Mouse (Mus musculus): ENCODE measurements around the gene Vmn1r21. TPM values are rescaled to one million over a fixed set of nuclear protein-coding genes. Genes with fewer than 3 reads are reported as not detected.
"Not testable (repeated sequence)": the region's sequence is repeated elsewhere in the genome, so short reads cannot be mapped to it uniquely, and the experiment has no call there.

Vmn1r21 gene
- not detected in 2 replicates for polyA plus RNA-seq (2015; fragmentation: Nextera tagmentation; extraction: Ambion mirVana)

- no peak for DNase-seq (ENCODE audit: low spot score)
These were observed at the start of gene Vmn1r21 for GRCm38 (mm10) chr6:57850286-57850685. Gene Vmn1r21 (minus strand): TSS chr6:57850343.

- DNase-seq (ENCODE audit: low spot score), result peak; percentile 28
These were observed 9.2 kb upstream of the Vmn1r21 start for GRCm38 (mm10) chr6:57859043-57860042.

GRCm38 (mm10) chr6:57851177-57851576 is 1.0 kb upstream of the Vmn1r21 start:
- DNase-seq (ENCODE audit: low spot score), result not testable (repeated sequence)

GRCm38 (mm10) chr6:57839693-57840408 is 10.3 kb downstream of the Vmn1r21 start:
- DNase-seq (ENCODE audit: low spot score), result no peak

- no peak for DNase-seq (ENCODE audit: low spot score)
These were observed 24.9 kb downstream of the Vmn1r21 start for GRCm38 (mm10) chr6:57825259-57825715.

- peak; percentile 78 for DNase-seq (ENCODE audit: low spot score)
These were observed 25.5 kb downstream of the Vmn1r21 start, which contains the start of gene Vopp1 for GRCm38 (mm10) chr6:57824422-57825258. Gene Vopp1 (minus strand): TSS chr6:57825159.

GRCm38 (mm10) chr6:57823461-57823860 is 26.7 kb downstream of the Vmn1r21 start:
- DNase-seq (ENCODE audit: low spot score), result no peak

GRCm38 (mm10) chr6:57822648-57823410 is 27.3 kb downstream of the Vmn1r21 start:
- no peak for DNase-seq (ENCODE audit: low spot score)

GRCm38 (mm10) chr6:57814436-57814940 is 35.7 kb downstream of the Vmn1r21 start:
- DNase-seq (ENCODE audit: low spot score), result no peak

GRCm38 (mm10) chr6:57811748-57812730 is 38.1 kb downstream of the Vmn1r21 start:
- no peak for DNase-seq (ENCODE audit: low spot score)

- no peak for DNase-seq (ENCODE audit: low spot score)
These were observed 44.7 kb downstream of the Vmn1r21 start for GRCm38 (mm10) chr6:57805218-57806069.

GRCm38 (mm10) chr6:57803130-57803529 is 47.0 kb downstream of the Vmn1r21 start:
- DNase-seq (ENCODE audit: low spot score), result no peak

- no peak for DNase-seq (ENCODE audit: low spot score)
These were observed 51.2 kb downstream of the Vmn1r21 start for GRCm38 (mm10) chr6:57798986-57799385.

GRCm38 (mm10) chr6:57796853-57797423 is 53.2 kb downstream of the Vmn1r21 start:
- DNase-seq (ENCODE audit: low spot score), result no peak

- DNase-seq (ENCODE audit: low spot score), result no peak
These were observed 54.3 kb downstream of the Vmn1r21 start for GRCm38 (mm10) chr6:57795835-57796234.
